Mouse (Mus musculus): ENCODE measurements at regions not wholly inside any gene's neighbourhood (a gene's known extent, or its start where the extent isn't known, plus 50 kb on each side); places are given as distances from the start of the nearest gene placed in this dataset.

GRCm38 (mm10) chr15:36920886-36921285 is 86.7 kb downstream of the Zfp706 start:
- H3K4me1 ChIP-seq (ENCODE audit: control insufficient read depth in 1 of 2, insufficient read depth in 2 of 2, low read length in 2 of 2) = peaks cover 0 to 10% of the 10 kb centered on the region in 2 experiments; a peak in 2 of 4 replicates
- no peaks in the 10 kb centered on the region for H3K36me3 ChIP-seq (ENCODE audit: control insufficient read depth in 1 of 2, insufficient read depth in 2 of 2, low read length in 2 of 2)
- H3K27ac ChIP-seq (ENCODE audit: control insufficient read depth, low read depth, low read length) = no peak overlapping the region
- no peaks in the 10 kb centered on the region for H3K27me3 ChIP-seq (ENCODE audit: control insufficient read depth in 1 of 2, insufficient read depth in 2 of 2, low read length in 2 of 2)
- H3K9ac ChIP-seq (ENCODE audit: control insufficient read depth, low read depth, low read length, poor library complexity, severe bottlenecking) = no peak overlapping the region
- H3K79me2 ChIP-seq (ENCODE audit: control insufficient read depth, insufficient read depth, low read length, poor library complexity) = no peaks in the 10 kb centered on the region
- DNase-seq (ENCODE audit: low read depth, low spot score) = no peak
- no peaks in the 10 kb centered on the region for H3K9me3 ChIP-seq (replicated peaks; ENCODE audit: insufficient read depth, low read length)
- no peak overlapping the region for H3K4me3 ChIP-seq (ENCODE audit: control insufficient read depth in 1 of 2, insufficient read depth in 1 of 2, low read depth in 2 of 2, low read length in 2 of 2)
- no peak for TF ChIP-seq KAT2A (conservative IDR thresholded peaks at IDR 0.05; ENCODE audit: low read depth, low read length)
- TF ChIP-seq CHD2 (IDR thresholded peaks at IDR 0.05; ENCODE audit: low read length) = no peak
- TF ChIP-seq POLR2AphosphoS2 (IDR thresholded peaks at IDR 0.05; ENCODE audit: low read length) = no peak
- TF ChIP-seq CTCF (IDR thresholded peaks at IDR 0.05 in 2 of 3, conservative IDR thresholded peaks at IDR 0.05 in 1 of 3; ENCODE audit: control insufficient read depth in 1 of 3, insufficient read depth in 1 of 3, low read depth in 2 of 3, low read length in 3 of 3, poor library complexity in 1 of 3, severe bottlenecking in 1 of 3) = no peak
- no peak for TF ChIP-seq MYB (IDR thresholded peaks at IDR 0.05; ENCODE audit: low read depth, low read length)
- TF ChIP-seq SMC3 (IDR thresholded peaks at IDR 0.05; ENCODE audit: low read depth, low read length) = no peak
- no peak for TF ChIP-seq E2F4 (IDR thresholded peaks at IDR 0.05; ENCODE audit: borderline replicate concordance, low read depth, low read length)

- Histone ChIP-seq H3K27me3 (ENCODE audit: control insufficient read depth in 1 of 2, insufficient read depth in 2 of 2, low read length in 2 of 2) (no peaks in the 10 kb centered on the region), H3K79me2 (ENCODE audit: control insufficient read depth, insufficient read depth, low read length, poor library complexity) (no peaks in the 10 kb centered on the region), H3K9ac (ENCODE audit: control insufficient read depth, low read depth, low read length, poor library complexity, severe bottlenecking) (no peak overlapping the region), H3K9me3 (replicated peaks; ENCODE audit: insufficient read depth, low read length) (no peaks in the 10 kb centered on the region), H3K36me3 (ENCODE audit: control insufficient read depth in 1 of 2, insufficient read depth in 2 of 2, low read length in 2 of 2) (no peaks in the 10 kb centered on the region), H3K4me1 (ENCODE audit: control insufficient read depth in 1 of 2, insufficient read depth in 2 of 2, low read length in 2 of 2) (peaks cover 0 to 10% of the 10 kb centered on the region in 2 experiments; a peak in 2 of 4 replicates), H3K4me3 (ENCODE audit: control insufficient read depth in 1 of 2, insufficient read depth in 1 of 2, low read depth in 2 of 2, low read length in 2 of 2) (no peak overlapping the region), H3K27ac (ENCODE audit: control insufficient read depth, low read depth, low read length) (no peak overlapping the region)
- no peak for DNase-seq (ENCODE audit: low read depth, low spot score)
- TF ChIP-seq EP300 (IDR thresholded peaks at IDR 0.05; ENCODE audit: low read depth in 1 of 2, low read length in 2 of 2) (no peak), MXI1 (IDR thresholded peaks at IDR 0.05; ENCODE audit: low read depth, low read length) (no peak), NELFE (IDR thresholded peaks at IDR 0.05; ENCODE audit: low read depth, low read length) (no peak), GABPA (IDR thresholded peaks at IDR 0.05; ENCODE audit: low read depth, low read length) (no peak), CTCF (IDR thresholded peaks at IDR 0.05 in 2 of 3, conservative IDR thresholded peaks at IDR 0.05 in 1 of 3; ENCODE audit: control insufficient read depth in 1 of 3, insufficient read depth in 1 of 3, low read depth in 2 of 3, low read length in 3 of 3, poor library complexity in 1 of 3, severe bottlenecking in 1 of 3) (no peak), USF1 (IDR thresholded peaks at IDR 0.05; ENCODE audit: low read depth, low read length) (no peak)
These were observed 87.9 kb downstream of the Zfp706 start for GRCm38 (mm10) chr15:36919704-36920103.

GRCm38 (mm10) chr15:36919209-36919608 is 88.4 kb downstream of the Zfp706 start:
- DNase-seq (ENCODE audit: low read depth, low spot score) = no peak
- H3K4me1 ChIP-seq (ENCODE audit: control insufficient read depth in 1 of 2, insufficient read depth in 2 of 2, low read length in 2 of 2) = peaks cover 0 to 10% of the 10 kb centered on the region in 2 experiments; a peak in 2 of 4 replicates
- H3K9ac ChIP-seq (ENCODE audit: control insufficient read depth, low read depth, low read length, poor library complexity, severe bottlenecking) = no peak overlapping the region
- no peaks in the 10 kb centered on the region for H3K36me3 ChIP-seq (ENCODE audit: control insufficient read depth in 1 of 2, insufficient read depth in 2 of 2, low read length in 2 of 2)
- H3K27me3 ChIP-seq (ENCODE audit: control insufficient read depth in 1 of 2, insufficient read depth in 2 of 2, low read length in 2 of 2) = no peaks in the 10 kb centered on the region
- no peaks in the 10 kb centered on the region for H3K79me2 ChIP-seq (ENCODE audit: control insufficient read depth, insufficient read depth, low read length, poor library complexity)
- H3K27ac ChIP-seq (ENCODE audit: control insufficient read depth, low read depth, low read length) = no peak overlapping the region
- no peak overlapping the region for H3K4me3 ChIP-seq (ENCODE audit: control insufficient read depth in 1 of 2, insufficient read depth in 1 of 2, low read depth in 2 of 2, low read length in 2 of 2)
- H3K9me3 ChIP-seq (replicated peaks; ENCODE audit: insufficient read depth, low read length) = no peaks in the 10 kb centered on the region
- TF ChIP-seq MAX (IDR thresholded peaks at IDR 0.05; ENCODE audit: low read length) (no peak), CHD1 (IDR thresholded peaks at IDR 0.05; ENCODE audit: low read depth, low read length) (no peak), ZKSCAN1 (IDR thresholded peaks at IDR 0.05; ENCODE audit: low read depth, low read length) (no peak), MYB (IDR thresholded peaks at IDR 0.05; ENCODE audit: low read depth, low read length) (no peak), ZMIZ1 (IDR thresholded peaks at IDR 0.05; ENCODE audit: low read depth, low read length) (no peak), SIN3A (IDR thresholded peaks at IDR 0.05; ENCODE audit: low read length) (no peak), CHD2 (IDR thresholded peaks at IDR 0.05; ENCODE audit: low read length) (no peak), POLR2AphosphoS5 (IDR thresholded peaks at IDR 0.05; ENCODE audit: borderline replicate concordance, low read depth, low read length) (no peak), POLR2A (IDR thresholded peaks at IDR 0.05; ENCODE audit: control insufficient read depth in 1 of 2, insufficient read depth in 1 of 2, low read depth in 1 of 2, low read length in 2 of 2, poor library complexity in 1 of 2) (no peak), CTCF (IDR thresholded peaks at IDR 0.05 in 2 of 3, conservative IDR thresholded peaks at IDR 0.05 in 1 of 3; ENCODE audit: control insufficient read depth in 1 of 3, insufficient read depth in 1 of 3, low read depth in 2 of 3, low read length in 3 of 3, poor library complexity in 1 of 3, severe bottlenecking in 1 of 3) (no peak), GATA1 (IDR thresholded peaks at IDR 0.05; ENCODE audit: low read depth, low read length) (no peak), UBTF (IDR thresholded peaks at IDR 0.05; ENCODE audit: borderline replicate concordance, insufficient read depth, low read depth, low read length) (no peak), KAT2A (conservative IDR thresholded peaks at IDR 0.05; ENCODE audit: low read depth, low read length) (no peak), ELF1 (IDR thresholded peaks at IDR 0.05; ENCODE audit: low read depth, low read length) (no peak), MAZ (IDR thresholded peaks at IDR 0.05; ENCODE audit: low read depth, low read length) (no peak), ZC3H11A (IDR thresholded peaks at IDR 0.05; ENCODE audit: low read depth, low read length) (no peak), RAD21 (IDR thresholded peaks at IDR 0.05; ENCODE audit: low read depth, low read length) (no peak), MEF2A (IDR thresholded peaks at IDR 0.05; ENCODE audit: extremely low read depth, insufficient replicate concordance, low read depth, low read length, poor library complexity, severe bottlenecking) (no peak)

All from MEL (cell line).